Mouse (Mus musculus) small intestine, adult 2 months (tissue): ENCODE data around the gene Pcna.

ENCODE experiments used
- CTCF ChIP-seq: fragments of 200-500 bp; IDR thresholded peaks from 2 replicates; pipeline ENCODE4 v1.5.1; 2012; ENCODE audit warnings: low read depth, mild to moderate bottlenecking, control low read depth, inconsistent platforms, low read length, moderate library complexity, mixed read lengths; ENCODE audit not compliant: insufficient replicate concordance, insufficient read length; ENCODE audit errors: extremely low read depth
- POLR2A ChIP-seq: fragments of 200-500 bp; IDR thresholded peaks from 2 replicates; pipeline ENCODE4 v1.6.1; 2012; ENCODE audit warnings: low read depth, mild to moderate bottlenecking, control low read depth, inconsistent platforms, low read length, moderate library complexity

DNA sequence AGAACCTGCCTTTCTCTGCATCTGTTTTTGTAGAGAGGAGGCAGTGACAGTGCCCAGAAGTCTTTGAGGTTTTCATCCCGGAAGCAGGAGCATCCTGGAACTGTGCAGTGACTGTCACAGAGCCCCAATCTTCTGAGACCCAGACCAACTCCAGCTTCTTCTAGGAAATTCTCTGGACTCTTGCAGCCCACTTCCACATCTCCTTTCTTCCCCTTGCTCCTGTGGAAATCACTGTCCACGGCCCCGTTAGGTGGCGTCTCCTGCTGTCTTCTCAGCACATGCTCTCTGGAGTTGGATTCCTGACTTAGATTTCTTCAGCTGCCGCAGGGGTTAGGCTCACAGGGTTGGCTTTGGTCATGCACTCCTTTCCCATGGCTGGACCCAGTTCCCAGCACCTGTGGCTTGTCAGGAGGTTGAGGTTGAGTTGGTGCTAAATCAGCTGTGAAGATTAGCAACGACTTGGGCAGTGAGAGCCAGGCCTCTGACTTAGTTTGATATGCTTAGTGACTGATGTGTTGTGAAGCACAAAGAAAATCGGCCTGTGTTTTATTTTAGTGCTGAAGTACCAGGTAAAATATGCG, 25.2 kb upstream of the Pcna start:
- TF ChIP-seq POLR2A, result no peak
- TF ChIP-seq CTCF, result no peak
